Mouse (Mus musculus) liver, postnatal 0 days (tissue): ENCODE measurements around the gene Pp2d1.

ENCODE experiments used
- CTCF ChIP-seq: sonication (generic); IDR thresholded peaks from 2 replicates; pipeline ENCODE4 v1.5.1; 2016; ENCODE audit warnings: antibody characterized with exemption, low read depth
- EP300 ChIP-seq: IDR thresholded peaks from 2 replicates; pipeline ENCODE4 v1.6.1; 2016; ENCODE audit warnings: antibody characterized with exemption, low read depth, mild to moderate bottlenecking

DNA sequence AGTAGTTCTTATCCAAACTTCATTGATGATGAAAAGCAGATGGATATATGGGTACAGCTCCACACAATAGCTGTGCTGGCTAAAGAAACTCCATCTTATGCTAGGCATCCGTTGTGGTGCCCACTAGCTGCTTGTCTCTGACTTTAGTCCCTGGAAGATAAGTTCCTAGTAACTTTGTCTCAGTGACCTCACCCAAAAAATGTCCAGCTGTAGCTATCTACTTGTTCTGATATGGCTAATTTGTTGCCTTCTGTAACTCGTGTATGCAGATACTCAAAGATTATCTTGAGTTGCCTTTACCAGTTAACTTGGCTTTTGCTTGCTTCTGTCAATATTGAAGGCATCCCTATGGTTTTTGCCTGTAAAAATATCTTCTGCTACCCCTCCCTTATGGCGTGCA is 15.6 kb upstream of the Pp2d1 start:
- TF ChIP-seq CTCF (no peak), EP300 (peak; percentile 92)
